11 mouse cellular contexts compared by ENCODE assay signal in genomic region chr19:37790281-37791073, GRCm38 (mm10).
DNase-seq lines count a peak whose midpoint lies in the region; ATAC-seq lines count a peak whose summit lies in the region.
"Had no signal": no experiment of that assay in that cellular context is flagged by ENCODE, and none has a peak within 500 bp of the region (broad histone marks: within the 10 kb centered on the region; RNA-seq: fewer than 3 reads in every experiment).

No protein-coding gene starts in this region.

- H3K9ac ChIP-seq in heart, embryonic 12.5 days = no peak overlapping the region
- no peak overlapping the region for H3K9ac ChIP-seq in limb, embryonic 15.5 days
- H3K9ac ChIP-seq in neural tube, embryonic 13.5 days = peak overlapping the region; percentile 31; the same call in 1 of the 2 replicates

- ATAC-seq in heart, embryonic 12.5 days (ENCODE audit: insufficient number of reproducible peaks, low FRiP score) = no peak
- no peak for ATAC-seq in limb, embryonic 15.5 days (ENCODE audit: insufficient number of reproducible peaks, low FRiP score, low TSS enrichment, low read depth)
- peak; percentile 43; the same call in 1 of the 2 replicates for ATAC-seq in neural tube, embryonic 13.5 days (ENCODE audit: low read depth)

- DNase-seq in heart, adult 11 months = peak; percentile 68
- DNase-seq in hindbrain, embryonic 10.5 days (ENCODE audit: low spot score) = peak; percentile 44
- no peak for DNase-seq in frontal cortex, postnatal 10 days (ENCODE audit: low spot score in 2 of 2)
- DNase-seq in cerebellum, adult 18-20 months = no peak
- DNase-seq in left cerebral cortex, postnatal 10 days (ENCODE audit: extremely low spot score in 1 of 2, low spot score in 2 of 2) = no peak
- DNase-seq: B cell, adult 2 months; heart, adult 18-20 months; layer of hippocampus, adult 9-11 months had no signal

- intact Hi-C loops in left cerebral cortex, postnatal 10 days (cut with DNase I) = no loop called here

- no peak overlapping the region for H3K4me2 ChIP-seq in heart, embryonic 12.5 days
- 0 out of 2 replicates have a peak overlapping the region, but pooled peaks have one; percentile 3 for H3K4me2 ChIP-seq in limb, embryonic 15.5 days
- H3K4me2 ChIP-seq in neural tube, embryonic 13.5 days = peak overlapping the region; percentile 47

- no peaks in the 10 kb centered on the region for H3K9me3 ChIP-seq in heart, embryonic 12.5 days (replicated peaks)
- no peaks in the 10 kb centered on the region for H3K9me3 ChIP-seq in hindbrain, embryonic 10.5 days
- no peaks in the 10 kb centered on the region for H3K9me3 ChIP-seq in limb, embryonic 15.5 days
- no peaks in the 10 kb centered on the region for H3K9me3 ChIP-seq in neural tube, embryonic 13.5 days

- no peaks in the 10 kb centered on the region for H3K36me3 ChIP-seq in heart, embryonic 12.5 days
- no peaks in the 10 kb centered on the region for H3K36me3 ChIP-seq in hindbrain, embryonic 10.5 days
- no peaks in the 10 kb centered on the region for H3K36me3 ChIP-seq in limb, embryonic 15.5 days
- H3K36me3 ChIP-seq in neural tube, embryonic 13.5 days = no peaks in the 10 kb centered on the region

- H3K4me1 ChIP-seq in heart, embryonic 12.5 days (replicated peaks) = 0 out of 2 replicates have a peak, but pooled peaks cover 4% of the 10 kb centered on the region
- peaks cover 25% of the 10 kb centered on the region for H3K4me1 ChIP-seq in hindbrain, embryonic 10.5 days (replicated peaks)
- 0 out of 2 replicates have a peak, but pooled peaks cover 10% of the 10 kb centered on the region for H3K4me1 ChIP-seq in limb, embryonic 15.5 days
- peaks cover 19% of the 10 kb centered on the region for H3K4me1 ChIP-seq in neural tube, embryonic 13.5 days (replicated peaks)

- H3K27me3 ChIP-seq in heart, embryonic 12.5 days (replicated peaks) = no peaks in the 10 kb centered on the region
- H3K27me3 ChIP-seq in hindbrain, embryonic 10.5 days (ENCODE audit: insufficient read depth, poor library complexity, severe bottlenecking) = peaks cover 37% of the 10 kb centered on the region
- H3K27me3 ChIP-seq in limb, embryonic 15.5 days = no peaks in the 10 kb centered on the region
- peaks cover 64% of the 10 kb centered on the region for H3K27me3 ChIP-seq in neural tube, embryonic 13.5 days

- no peak overlapping the region for H3K27ac ChIP-seq in heart, embryonic 12.5 days (ENCODE audit: poor library complexity, severe bottlenecking)
- peak overlapping the region; percentile 25; the same call in 1 of the 2 replicates for H3K27ac ChIP-seq in hindbrain, embryonic 10.5 days
- no peak overlapping the region for H3K27ac ChIP-seq in limb, embryonic 15.5 days
- no peak overlapping the region for H3K27ac ChIP-seq in neural tube, embryonic 13.5 days (replicated peaks)

- 66% methylated on average over 24 of the region's 24 CpGs for WGBS in heart, embryonic 12.5 days
- WGBS in hindbrain, embryonic 10.5 days = 30% methylated on average over 24 of the region's 24 CpGs
- 39% methylated on average over 24 of the region's 24 CpGs for WGBS in limb, embryonic 15.5 days
- 11% methylated on average over 24 of the region's 24 CpGs for WGBS in neural tube, embryonic 13.5 days

- H3K4me3 ChIP-seq in heart, embryonic 12.5 days = no peak overlapping the region
- peak overlapping the region; percentile 24 for H3K4me3 ChIP-seq in hindbrain, embryonic 10.5 days
- H3K4me3 ChIP-seq in limb, embryonic 15.5 days = no peak overlapping the region
- H3K4me3 ChIP-seq in neural tube, embryonic 13.5 days = peak overlapping the region; percentile 23

Comparison
In these comparisons a context has a peak if more than half of its experiments do, and no peak if none do; other contexts are left out.
1. DNase-seq: peak in heart, adult 11 months (single experiment) and hindbrain, embryonic 10.5 days (single experiment); none in frontal cortex, postnatal 10 days (0 of 2), cerebellum, adult 18-20 months (0 of 2) and left cerebral cortex, postnatal 10 days (0 of 2).
2. H3K4me3 ChIP-seq: peak in hindbrain, embryonic 10.5 days (single experiment) and neural tube, embryonic 13.5 days (single experiment); none in heart, embryonic 12.5 days (single experiment) and limb, embryonic 15.5 days (single experiment).